Mouse (Mus musculus) liver, embryonic 14.5 days (tissue): Measurements from ENCODE around the gene 4930402H24Rik.

ENCODE experiments used
- CTCF ChIP-seq: IDR thresholded peaks from 2 replicates; pipeline ENCODE4 v1.5.1; 2016; ENCODE audit warnings: antibody characterized with exemption, low read depth, control low read depth
- EP300 ChIP-seq: IDR thresholded peaks from 2 replicates; pipeline ENCODE4 v1.6.1; 2016; ENCODE audit warnings: antibody characterized with exemption, low read depth

GRCm38 (mm10) chr2:130929994-130930393 is 23.8 kb upstream of the 4930402H24Rik start:
- TF ChIP-seq EP300: no peak
- no peak for TF ChIP-seq CTCF
